Mouse (Mus musculus): ENCODE measurements at regions not wholly inside any gene's neighbourhood (a gene's known extent, or its start where the extent isn't known, plus 50 kb on each side); places are given as distances from the start of the nearest gene placed in this dataset.

DNA sequence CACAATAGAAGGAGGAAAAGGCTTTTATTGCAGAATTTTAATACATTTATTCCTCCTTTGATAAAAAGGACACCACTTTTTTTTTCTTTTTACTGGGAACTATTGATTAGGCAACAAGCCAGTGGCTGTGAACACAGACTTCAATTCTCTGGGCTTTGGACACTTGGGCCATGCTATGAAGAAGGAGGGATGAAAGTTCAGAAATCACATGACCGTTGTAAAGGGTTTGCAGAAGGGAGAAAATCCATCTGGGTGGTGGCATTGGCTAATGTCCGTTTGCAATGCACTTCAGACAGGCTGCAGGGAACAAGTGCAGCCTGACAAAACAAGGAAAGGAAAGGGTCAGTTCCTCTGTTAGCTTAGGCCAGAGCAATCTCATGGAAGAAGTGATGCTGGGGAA is 60.9 kb upstream of the Aoah start:
- Histone ChIP-seq H3K4me3 (ENCODE audit: insufficient read depth, low read depth, low read length) (no peak overlapping the region), H3K4me1 (ENCODE audit: control insufficient read depth, insufficient read depth, low read length) (no peaks in the 10 kb centered on the region), H3K27ac (ENCODE audit: insufficient read depth, low read depth, low read length) (no peak overlapping the region)
- 65% methylated on average over 2 of the region's 2 CpGs for WGBS
- TF ChIP-seq CTCF (IDR thresholded peaks at IDR 0.05; ENCODE audit: insufficient read depth, low read depth, low read length) (no peak), POLR2A (IDR thresholded peaks at IDR 0.05; ENCODE audit: insufficient read depth, low read depth, low read length) (no peak)

GRCm38 (mm10) chr13:20734283-20734682 is 59.6 kb upstream of the Aoah start:
- 81% methylated on average over 3 of the region's 3 CpGs for WGBS

DNA sequence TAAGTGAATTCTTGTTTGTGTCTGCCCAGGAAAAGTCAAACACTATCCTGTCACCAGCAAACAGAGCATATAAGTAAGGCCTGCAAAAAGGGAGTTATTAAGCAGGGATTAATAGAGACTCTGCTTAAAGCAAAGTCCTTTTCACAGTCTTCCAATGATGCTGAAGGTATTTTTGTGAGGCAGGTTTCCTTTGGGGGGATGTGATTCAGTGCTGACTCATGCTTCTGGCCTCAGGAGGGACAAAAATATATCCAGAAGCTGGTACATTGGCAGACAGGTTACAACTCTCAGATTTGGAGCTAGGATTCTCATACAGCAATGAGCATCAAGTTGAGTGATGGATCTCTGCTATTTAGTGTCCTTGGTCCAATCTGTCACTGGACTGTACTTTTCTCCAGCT is 57.3 kb upstream of the Aoah start:
- Histone ChIP-seq H3K4me3 (ENCODE audit: insufficient read depth, low read depth, low read length) (no peak overlapping the region), H3K4me1 (ENCODE audit: control insufficient read depth, insufficient read depth, low read length) (no peaks in the 10 kb centered on the region), H3K27ac (ENCODE audit: insufficient read depth, low read depth, low read length) (no peak overlapping the region)
- no peak for TF ChIP-seq POLR2A (IDR thresholded peaks at IDR 0.05; ENCODE audit: insufficient read depth, low read depth, low read length)
- no peak for TF ChIP-seq CTCF (IDR thresholded peaks at IDR 0.05; ENCODE audit: insufficient read depth, low read depth, low read length)

More at GRCm38 (mm10) chr13:20734283-20734682, 59.6 kb upstream of the Aoah start:
- TF ChIP-seq POLR2A (IDR thresholded peaks at IDR 0.05; ENCODE audit: insufficient read depth, low read depth, low read length), result no peak
- no peak for TF ChIP-seq CTCF (IDR thresholded peaks at IDR 0.05; ENCODE audit: insufficient read depth, low read depth, low read length)
- no peak overlapping the region for H3K4me3 ChIP-seq (ENCODE audit: insufficient read depth, low read depth, low read length)
- H3K4me1 ChIP-seq (ENCODE audit: control insufficient read depth, insufficient read depth, low read length), result no peaks in the 10 kb centered on the region
- no peak overlapping the region for H3K27ac ChIP-seq (ENCODE audit: insufficient read depth, low read depth, low read length)
